ENCODE assay signal across 7 mouse cellular contexts in the genomic region with DNA sequence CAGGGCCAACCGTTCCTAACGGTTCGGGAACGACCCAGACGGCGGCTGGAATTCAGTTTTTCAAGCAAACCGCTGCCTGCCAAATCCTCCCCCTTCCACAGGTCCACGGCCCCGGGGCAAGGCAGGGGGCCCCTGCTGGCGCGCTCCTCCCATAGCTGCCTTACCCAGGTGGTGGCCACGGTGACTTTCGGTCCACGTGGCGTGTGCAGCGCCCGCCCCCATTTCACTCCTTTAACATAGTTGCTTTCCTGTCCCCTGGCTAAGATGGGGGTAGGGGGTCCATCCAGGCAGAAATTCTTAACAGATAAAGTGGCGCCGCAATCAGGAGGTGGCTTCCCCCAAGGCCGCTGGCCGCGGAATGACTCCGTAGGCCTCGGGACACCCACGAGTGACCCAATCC. TPM values are rescaled to one million over a fixed set of nuclear protein-coding genes. Genes with fewer than 3 reads are reported as not detected.
DNase-seq lines count a peak whose midpoint lies in the region; ATAC-seq lines count a peak whose summit lies in the region.

No protein-coding gene starts in this region.

- no peaks in the 10 kb centered on the region for H3K27me3 ChIP-seq in lung, embryonic 16.5 days (ENCODE audit: control insufficient read depth, insufficient read depth, low read depth, low read length)
- peaks cover 6% of the 10 kb centered on the region; the same call in 1 of the 2 replicates for H3K27me3 ChIP-seq in forebrain, embryonic 10.5 days (ENCODE audit: poor library complexity, severe bottlenecking)
- no peaks in the 10 kb centered on the region for H3K27me3 ChIP-seq in intestine, embryonic 16.5 days (replicated peaks; ENCODE audit: control insufficient read depth, insufficient read depth, low read length)
- no peaks in the 10 kb centered on the region for H3K27me3 ChIP-seq in midbrain, embryonic 16.5 days (ENCODE audit: control insufficient read depth, insufficient read depth, low read depth, low read length)

- no peaks in the 10 kb centered on the region for H3K36me3 ChIP-seq in lung, embryonic 16.5 days (ENCODE audit: control insufficient read depth, insufficient read depth, low read length)
- H3K36me3 ChIP-seq in forebrain, embryonic 10.5 days (replicated peaks): no peaks in the 10 kb centered on the region
- H3K36me3 ChIP-seq in intestine, embryonic 16.5 days (ENCODE audit: control insufficient read depth, insufficient read depth, low read length): no peaks in the 10 kb centered on the region
- 0 out of 2 replicates have a peak, but pooled peaks cover 1% of the 10 kb centered on the region for H3K36me3 ChIP-seq in midbrain, embryonic 16.5 days (ENCODE audit: control insufficient read depth, insufficient read depth, low read length)

- no peak overlapping the region for H3K27ac ChIP-seq in lung, embryonic 16.5 days (ENCODE audit: low read length)
- peak overlapping the region; percentile 89 for H3K27ac ChIP-seq in forebrain, embryonic 10.5 days
- no peak overlapping the region for H3K27ac ChIP-seq in intestine, embryonic 16.5 days (ENCODE audit: low read length)
- peak overlapping the region; percentile 87 for H3K27ac ChIP-seq in midbrain, embryonic 16.5 days (ENCODE audit: low read length)

- peak; percentile 43 for ATAC-seq in lung, embryonic 16.5 days (ENCODE audit: low read depth)
- ATAC-seq in intestine, embryonic 16.5 days: peak; percentile 67
- ATAC-seq in midbrain, embryonic 16.5 days: peak; percentile 72
- ATAC-seq in erythroid progenitor cell, adult 5-6 weeks (replicated peaks; ENCODE audit: low FRiP score, poor library complexity, severe bottlenecking): no peak

- H3K4me1 ChIP-seq in lung, embryonic 16.5 days (replicated peaks; ENCODE audit: control insufficient read depth, insufficient read depth, low read length): peaks cover 9% of the 10 kb centered on the region
- H3K4me1 ChIP-seq in forebrain, embryonic 10.5 days: peaks cover 20% of the 10 kb centered on the region
- peaks cover 5% of the 10 kb centered on the region; the same call in 1 of the 2 replicates for H3K4me1 ChIP-seq in intestine, embryonic 16.5 days (ENCODE audit: control insufficient read depth, insufficient read depth, low read length)
- H3K4me1 ChIP-seq in midbrain, embryonic 16.5 days (ENCODE audit: control insufficient read depth, insufficient read depth, low read length): peaks cover 14% of the 10 kb centered on the region

- peak overlapping the region; percentile 53 for H3K9ac ChIP-seq in lung, embryonic 16.5 days (ENCODE audit: low read length)
- peak overlapping the region; percentile 62 for H3K9ac ChIP-seq in intestine, embryonic 16.5 days (ENCODE audit: low read depth, low read length)
- H3K9ac ChIP-seq in midbrain, embryonic 16.5 days (ENCODE audit: low read depth, low read length): peak overlapping the region; percentile 80

- DNase-seq in lung, postnatal 25 days (ENCODE audit: low spot score): no peak
- DNase-seq in forebrain, embryonic 10.5 days (ENCODE audit: extremely low spot score, low spot score): no peak
- DNase-seq in cerebellum, adult 11-12 months: no peak

- 8% methylated on average over 25 of the region's 25 CpGs for WGBS in lung, embryonic 16.5 days
- 13% methylated on average over 25 of the region's 25 CpGs for WGBS in forebrain, embryonic 10.5 days
- WGBS in intestine, embryonic 16.5 days: 5% methylated on average over 25 of the region's 25 CpGs
- WGBS in midbrain, embryonic 16.5 days: 1% methylated on average over 25 of the region's 25 CpGs

- no peaks in the 10 kb centered on the region for H3K9me3 ChIP-seq in lung, embryonic 16.5 days (ENCODE audit: control insufficient read depth, low read length)
- H3K9me3 ChIP-seq in forebrain, embryonic 10.5 days: no peaks in the 10 kb centered on the region
- no peaks in the 10 kb centered on the region for H3K9me3 ChIP-seq in intestine, embryonic 16.5 days (ENCODE audit: control insufficient read depth, low read length)
- H3K9me3 ChIP-seq in midbrain, embryonic 16.5 days (replicated peaks; ENCODE audit: control insufficient read depth, low read length, poor library complexity, severe bottlenecking): no peaks in the 10 kb centered on the region

- H3K4me2 ChIP-seq in lung, embryonic 16.5 days (ENCODE audit: low read depth, low read length): peak overlapping the region; percentile 69
- peak overlapping the region; percentile 86 for H3K4me2 ChIP-seq in intestine, embryonic 16.5 days (ENCODE audit: low read depth, low read length)
- H3K4me2 ChIP-seq in midbrain, embryonic 16.5 days (ENCODE audit: low read length): peak overlapping the region; percentile 95

- H3K4me3 ChIP-seq in lung, embryonic 16.5 days (ENCODE audit: low read length): peak overlapping the region; percentile 51
- peak overlapping the region; percentile 61 for H3K4me3 ChIP-seq in forebrain, embryonic 10.5 days
- H3K4me3 ChIP-seq in intestine, embryonic 16.5 days (ENCODE audit: low read length): peak overlapping the region; percentile 60
- H3K4me3 ChIP-seq in midbrain, embryonic 16.5 days (ENCODE audit: low read depth, low read length): peak overlapping the region; percentile 84

RNA-seq across cellular contexts. Expression of a gene that starts 0.5 kb away (rescaled TPM):
- 12.5 and 12.6 TPM in 2 replicates for polyA plus RNA-seq in lung, embryonic 16.5 days (2015; fragmentation: Nextera tagmentation; extraction: Ambion mirVana)
- 37.6 and 38.1 TPM in 2 replicates for polyA plus RNA-seq in forebrain, embryonic 10.5 days (2016; fragmentation: Nextera tagmentation; extraction: Ambion mirVana)
- polyA plus RNA-seq in intestine, embryonic 16.5 days (2015; fragmentation: Nextera tagmentation; extraction: Ambion mirVana): 9.0 and 10.3 TPM in 2 replicates
- 50.7 and 54.9 TPM in 2 replicates for polyA plus RNA-seq in midbrain, embryonic 16.5 days (2015; fragmentation: Nextera tagmentation; extraction: Ambion mirVana)
- 10.1 TPM in 1 of 2 replicates, not detected in the other for total RNA-seq in erythroid progenitor cell, adult 5-6 weeks (2015; ENCODE audit: low replicate concordance)
- total RNA-seq in erythroid progenitor cell, adult 5-6 weeks (2017; ENCODE audit: low replicate concordance): 0.51 TPM in 1 of 2 replicates, not detected in the other

RNA-seq across cellular contexts. Expression of a gene that starts 14.2 kb away (rescaled TPM):
- polyA plus RNA-seq in lung, embryonic 16.5 days (2015; fragmentation: Nextera tagmentation; extraction: Ambion mirVana): 0.35 and 0.44 TPM in 2 replicates
- polyA plus RNA-seq in forebrain, embryonic 10.5 days (2016; fragmentation: Nextera tagmentation; extraction: Ambion mirVana): 0.15 and 0.21 TPM in 2 replicates
- polyA plus RNA-seq in intestine, embryonic 16.5 days (2015; fragmentation: Nextera tagmentation; extraction: Ambion mirVana): 0.48 and 0.54 TPM in 2 replicates
- 1.2 and 1.6 TPM in 2 replicates for polyA plus RNA-seq in midbrain, embryonic 16.5 days (2015; fragmentation: Nextera tagmentation; extraction: Ambion mirVana)
- not detected in 2 replicates for total RNA-seq in erythroid progenitor cell, adult 5-6 weeks (2015; ENCODE audit: low replicate concordance)
- not detected in 2 replicates for total RNA-seq in erythroid progenitor cell, adult 5-6 weeks (2017; ENCODE audit: low replicate concordance)

RNA-seq across cellular contexts. Expression of a gene that starts 30.6 kb away (rescaled TPM):
- polyA plus RNA-seq in lung, embryonic 16.5 days (2015; fragmentation: Nextera tagmentation; extraction: Ambion mirVana): 58.8 and 59.8 TPM in 2 replicates
- 70.9 and 74.5 TPM in 2 replicates for polyA plus RNA-seq in forebrain, embryonic 10.5 days (2016; fragmentation: Nextera tagmentation; extraction: Ambion mirVana)
- polyA plus RNA-seq in intestine, embryonic 16.5 days (2015; fragmentation: Nextera tagmentation; extraction: Ambion mirVana): 68.1 and 77.6 TPM in 2 replicates
- 55.1 and 56.5 TPM in 2 replicates for polyA plus RNA-seq in midbrain, embryonic 16.5 days (2015; fragmentation: Nextera tagmentation; extraction: Ambion mirVana)
- total RNA-seq in erythroid progenitor cell, adult 5-6 weeks (2015; ENCODE audit: low replicate concordance): 15.5 and 19.5 TPM in 2 replicates
- total RNA-seq in erythroid progenitor cell, adult 5-6 weeks (2017; ENCODE audit: low replicate concordance): 17.7 and 27.5 TPM in 2 replicates

RNA-seq across cellular contexts. Expression of a gene that starts 31.2 kb away (rescaled TPM):
- 0.31 and 0.49 TPM in 2 replicates for polyA plus RNA-seq in lung, embryonic 16.5 days (2015; fragmentation: Nextera tagmentation; extraction: Ambion mirVana)
- 0.62 and 0.81 TPM in 2 replicates for polyA plus RNA-seq in forebrain, embryonic 10.5 days (2016; fragmentation: Nextera tagmentation; extraction: Ambion mirVana)
- polyA plus RNA-seq in intestine, embryonic 16.5 days (2015; fragmentation: Nextera tagmentation; extraction: Ambion mirVana): 0.17 and 0.23 TPM in 2 replicates
- polyA plus RNA-seq in midbrain, embryonic 16.5 days (2015; fragmentation: Nextera tagmentation; extraction: Ambion mirVana): 1.5 TPM in 2 replicates
- 0.84 TPM in 1 of 2 replicates, not detected in the other for total RNA-seq in erythroid progenitor cell, adult 5-6 weeks (2015; ENCODE audit: low replicate concordance)
- not detected in 2 replicates for total RNA-seq in erythroid progenitor cell, adult 5-6 weeks (2017; ENCODE audit: low replicate concordance)

RNA-seq across cellular contexts. Expression of a gene that starts 39.9 kb away (rescaled TPM):
- 8.9 and 9.5 TPM in 2 replicates for polyA plus RNA-seq in lung, embryonic 16.5 days (2015; fragmentation: Nextera tagmentation; extraction: Ambion mirVana)
- 0.16 and 0.36 TPM in 2 replicates for polyA plus RNA-seq in forebrain, embryonic 10.5 days (2016; fragmentation: Nextera tagmentation; extraction: Ambion mirVana)
- 11.8 and 14.6 TPM in 2 replicates for polyA plus RNA-seq in intestine, embryonic 16.5 days (2015; fragmentation: Nextera tagmentation; extraction: Ambion mirVana)
- 0.49 and 0.62 TPM in 2 replicates for polyA plus RNA-seq in midbrain, embryonic 16.5 days (2015; fragmentation: Nextera tagmentation; extraction: Ambion mirVana)
- total RNA-seq in erythroid progenitor cell, adult 5-6 weeks (2015; ENCODE audit: low replicate concordance): 2.2 TPM in 1 of 2 replicates, not detected in the other
- total RNA-seq in erythroid progenitor cell, adult 5-6 weeks (2017; ENCODE audit: low replicate concordance): not detected in 2 replicates

Comparison
In these comparisons a context has a peak if more than half of its experiments do, and no peak if none do; other contexts are left out.
1. H3K27ac ChIP-seq: peak in forebrain, embryonic 10.5 days (single experiment) and midbrain, embryonic 16.5 days (single experiment); none in lung, embryonic 16.5 days (single experiment) and intestine, embryonic 16.5 days (single experiment).
2. Peak in every context shown above with its lines, with median percentiles within 50 percentile points of each other: H3K4me2 ChIP-seq, H3K4me3 ChIP-seq and H3K9ac ChIP-seq.